Mouse (Mus musculus) stomach, embryonic 14.5 days (tissue): ENCODE results near the gene Fosl1. TPM values are rescaled to one million over a fixed set of nuclear protein-coding genes. Genes with fewer than 3 reads are reported as not detected.

Experiments used
- polyA plus RNA-seq: library from polyadenylated mRNA; unstranded; fragments of >200 nt; fragmentation: Nextera tagmentation; extraction: Ambion mirVana; gene quantifications from 2 replicates; pipeline ENCODE4 v1.2.1, GENCODE M21; 2014

Gene Fosl1
- polyA plus RNA-seq, 1 experiment from 2014 or later: not detected

Other genes with a start within 250 kb of the Fosl1 start
- 23.5 and 23.7 TPM in 2 replicates for gene Pacs1, start 174.4 kb upstream of the Fosl1 start, polyA plus RNA-seq
- gene Sf3b2, start 152.1 kb upstream of the Fosl1 start, polyA plus RNA-seq: 325 and 343 TPM in 2 replicates
- gene Gal3st3, start 149.2 kb upstream of the Fosl1 start, polyA plus RNA-seq: 3.1 and 3.3 TPM in 2 replicates
- not detected in 2 replicates for gene Catsper1, start 111.8 kb upstream of the Fosl1 start, polyA plus RNA-seq
- 0.78 and 1.5 TPM in 2 replicates for gene Cst6, start 98.0 kb upstream of the Fosl1 start, polyA plus RNA-seq
- 44.3 and 45.9 TPM in 2 replicates for gene Eif1ad, start 80.8 kb upstream of the Fosl1 start, polyA plus RNA-seq
- 434 and 456 TPM in 2 replicates for gene Banf1, start 80.4 kb upstream of the Fosl1 start, polyA plus RNA-seq
- gene Sart1, start 58.8 kb upstream of the Fosl1 start, polyA plus RNA-seq: 56.3 and 65.0 TPM in 2 replicates
- 2.0 TPM in 1 of 2 replicates, not detected in the other for gene Tsga10ip, start 45.0 kb upstream of the Fosl1 start, polyA plus RNA-seq
- gene Drap1, start 22.6 kb upstream of the Fosl1 start, polyA plus RNA-seq: 191 and 198 TPM in 2 replicates
- 35.8 and 39.2 TPM in 2 replicates for gene AI837181, start 22.4 kb upstream of the Fosl1 start, polyA plus RNA-seq
- 6.8 and 7.8 TPM in 2 replicates for gene Ccdc85b, start 10.3 kb downstream of the Fosl1 start, polyA plus RNA-seq
- 126 and 130 TPM in 2 replicates for gene Fibp, start 13.1 kb downstream of the Fosl1 start, polyA plus RNA-seq
- gene Ctsw, start 21.0 kb downstream of the Fosl1 start, polyA plus RNA-seq: 1.5 and 2.3 TPM in 2 replicates
- gene Efemp2, start 26.4 kb downstream of the Fosl1 start, polyA plus RNA-seq: 177 and 179 TPM in 2 replicates
- 41.2 and 46.6 TPM in 2 replicates for gene Mus81, start 40.9 kb downstream of the Fosl1 start, polyA plus RNA-seq
- gene Cfl1, start 42.9 kb downstream of the Fosl1 start, polyA plus RNA-seq: 2,904 and 2,937 TPM in 2 replicates
- gene 1700020D05Rik, start 56.2 kb downstream of the Fosl1 start, polyA plus RNA-seq: 0.25 and 0.42 TPM in 2 replicates
- gene Snx32, start 63.0 kb downstream of the Fosl1 start, polyA plus RNA-seq: 12.4 and 13.0 TPM in 2 replicates
- 11.2 and 11.5 TPM in 2 replicates for gene Ovol1, start 113.1 kb downstream of the Fosl1 start, polyA plus RNA-seq
- 5.5 and 6.1 TPM in 2 replicates for gene Ap5b1, start 120.5 kb downstream of the Fosl1 start, polyA plus RNA-seq
- 113 and 119 TPM in 2 replicates for gene Rnaseh2c, start 154.3 kb downstream of the Fosl1 start, polyA plus RNA-seq
- gene Kat5, start 162.7 kb downstream of the Fosl1 start, polyA plus RNA-seq: 30.5 and 37.0 TPM in 2 replicates
- 49.0 and 52.2 TPM in 2 replicates for gene Rela, start 189.9 kb downstream of the Fosl1 start, polyA plus RNA-seq
- gene Sipa1, start 216.2 kb downstream of the Fosl1 start, polyA plus RNA-seq: 15.2 and 19.4 TPM in 2 replicates
- gene Map3k11, start 241.2 kb downstream of the Fosl1 start, polyA plus RNA-seq: 20.0 and 21.5 TPM in 2 replicates
- gene Pcnx3, start 241.4 kb downstream of the Fosl1 start, polyA plus RNA-seq: 29.8 and 32.1 TPM in 2 replicates